Mouse (Mus musculus): ENCODE measurements at regions not wholly inside any gene's neighbourhood (a gene's known extent, or its start where the extent isn't known, plus 50 kb on each side); places are given as distances from the start of the nearest gene placed in this dataset.

GRCm38 (mm10) chr3:39062415-39062814, 175.7 kb downstream of the Fat4 start:
- no peak for DNase-seq (ENCODE audit: low spot score in 2 of 2)

GRCm38 (mm10) chr3:39065457-39065856, 178.7 kb downstream of the Fat4 start:
- DNase-seq (ENCODE audit: low spot score in 2 of 2): no peak

GRCm38 (mm10) chr3:39069011-39069410, 182.3 kb downstream of the Fat4 start:
- DNase-seq (ENCODE audit: low spot score in 2 of 2): peak; percentile 30 to 43

- no peak for DNase-seq (ENCODE audit: low spot score in 2 of 2)
Measured at GRCm38 (mm10) chr3:39082678-39083270, 196.0 kb downstream of the Fat4 start.

- no peak for DNase-seq (ENCODE audit: low spot score in 2 of 2)
Measured at GRCm38 (mm10) chr3:39088948-39089347, 202.2 kb downstream of the Fat4 start.

- no peak for DNase-seq (ENCODE audit: low spot score in 2 of 2)
Measured at GRCm38 (mm10) chr3:39102324-39102723, 215.6 kb downstream of the Fat4 start.

GRCm38 (mm10) chr3:39109756-39110392, 223.1 kb downstream of the Fat4 start:
- DNase-seq (ENCODE audit: low spot score in 2 of 2): peak; percentile 11 to 13

GRCm38 (mm10) chr3:39114056-39114455, 227.3 kb downstream of the Fat4 start:
- DNase-seq (ENCODE audit: low spot score in 2 of 2): no peak

- DNase-seq (ENCODE audit: low spot score in 2 of 2): no peak
Measured at GRCm38 (mm10) chr3:39114826-39115225, 228.1 kb downstream of the Fat4 start.

GRCm38 (mm10) chr3:39115441-39115840, 228.7 kb downstream of the Fat4 start:
- DNase-seq (ENCODE audit: low spot score in 2 of 2): no peak

GRCm38 (mm10) chr3:39122250-39122649, 235.5 kb downstream of the Fat4 start:
- DNase-seq (ENCODE audit: low spot score in 2 of 2): no peak

- no peak for DNase-seq (ENCODE audit: low spot score in 2 of 2)
Measured at GRCm38 (mm10) chr3:39130532-39130931, 243.8 kb downstream of the Fat4 start.

- DNase-seq (ENCODE audit: low spot score in 2 of 2): no peak
Measured at GRCm38 (mm10) chr3:39165006-39165667, 278.4 kb downstream of the Fat4 start.

- no peak for DNase-seq (ENCODE audit: low spot score in 2 of 2)
Measured at GRCm38 (mm10) chr3:39182646-39183045, 295.9 kb downstream of the Fat4 start.

- no peak for DNase-seq (ENCODE audit: low spot score in 2 of 2)
Measured at GRCm38 (mm10) chr3:39195102-39195501, 308.4 kb downstream of the Fat4 start.

- no peak for DNase-seq (ENCODE audit: low spot score in 2 of 2)
Measured at GRCm38 (mm10) chr3:39202662-39203061, 315.9 kb downstream of the Fat4 start.

GRCm38 (mm10) chr3:39208651-39209050, 321.9 kb downstream of the Fat4 start:
- no peak for DNase-seq (ENCODE audit: low spot score in 2 of 2)

GRCm38 (mm10) chr3:39209382-39210165, 322.8 kb downstream of the Fat4 start:
- DNase-seq (ENCODE audit: low spot score in 2 of 2): peak; percentile 58 to 69

GRCm38 (mm10) chr3:39211670-39212069, 324.9 kb downstream of the Fat4 start:
- DNase-seq (ENCODE audit: low spot score in 2 of 2): no peak

- DNase-seq (ENCODE audit: low spot score in 2 of 2): no peak
Measured at GRCm38 (mm10) chr3:39220011-39220706, 333.4 kb downstream of the Fat4 start.

GRCm38 (mm10) chr3:39220707-39221034, 333.9 kb downstream of the Fat4 start:
- DNase-seq (ENCODE audit: low spot score in 2 of 2): no peak

- no peak for DNase-seq (ENCODE audit: low spot score in 2 of 2)
Measured at GRCm38 (mm10) chr3:39222059-39222458, 335.3 kb downstream of the Fat4 start.
